Mouse (Mus musculus): ENCODE data around the gene Prex1. TPM values are rescaled to one million over a fixed set of nuclear protein-coding genes. Genes with fewer than 3 reads are reported as not detected.
"Not testable (repeated sequence)": the region's sequence is repeated elsewhere in the genome, so short reads cannot be mapped to it uniquely, and the experiment has no call there.

Gene Prex1
- total and polyA plus RNA-seq, 3 experiments, result 3.8 to 21.6 (median 5.9) TPM

DNA sequence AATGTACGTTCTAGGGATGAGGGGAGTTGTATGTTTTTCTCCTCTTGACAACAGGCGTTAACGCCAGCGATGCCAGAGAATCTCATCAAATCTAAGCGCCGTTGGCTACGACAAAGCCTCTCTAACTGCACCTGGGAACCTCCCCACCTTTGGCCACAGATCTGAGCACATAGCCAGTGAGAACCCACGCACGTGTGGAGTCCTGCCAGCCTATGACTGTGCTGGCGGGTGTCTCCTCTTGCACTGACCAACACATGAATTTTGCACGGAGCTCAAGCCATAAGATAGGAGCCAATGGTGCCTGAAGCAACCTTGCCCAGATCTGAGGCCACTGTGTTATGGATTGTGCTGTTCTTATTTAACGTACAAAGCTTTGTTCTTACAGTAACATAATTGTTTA is 193.1 kb downstream of the Prex1 start:
- DNase-seq (ENCODE audit: low spot score), result no peak
- no peak for TF ChIP-seq CTCF (IDR thresholded peaks at IDR 0.05; ENCODE audit: low read depth, low read length)
- no peak for TF ChIP-seq GATA1 (IDR thresholded peaks at IDR 0.05; ENCODE audit: borderline replicate concordance, low read length)
- no peak for TF ChIP-seq POLR2AphosphoS5 (IDR thresholded peaks at IDR 0.05; ENCODE audit: insufficient replicate concordance, low read depth, low read length)
- TF ChIP-seq TAL1 (conservative IDR thresholded peaks at IDR 0.05; ENCODE audit: low read depth, low read length), result no peak
- TF ChIP-seq GATA2 (IDR thresholded peaks at IDR 0.05; ENCODE audit: borderline replicate concordance, low read depth, low read length), result no peak
- ATAC-seq (ENCODE audit: extremely low read depth, insufficient number of reproducible peaks, low FRiP score, poor library complexity, severe bottlenecking), result no peak
- no peak overlapping the region for H3K4me3 ChIP-seq (ENCODE audit: low read depth, low read length)
- H3K4me1 ChIP-seq (ENCODE audit: insufficient read depth, low read depth, low read length), result no peaks in the 10 kb centered on the region
- H3K27me3 ChIP-seq (ENCODE audit: insufficient read depth, low read length), result no peaks in the 10 kb centered on the region
- H3K9me3 ChIP-seq (replicated peaks), result peaks cover 67% of the 10 kb centered on the region
- no peaks in the 10 kb centered on the region for H3K36me3 ChIP-seq (replicated peaks)

DNA sequence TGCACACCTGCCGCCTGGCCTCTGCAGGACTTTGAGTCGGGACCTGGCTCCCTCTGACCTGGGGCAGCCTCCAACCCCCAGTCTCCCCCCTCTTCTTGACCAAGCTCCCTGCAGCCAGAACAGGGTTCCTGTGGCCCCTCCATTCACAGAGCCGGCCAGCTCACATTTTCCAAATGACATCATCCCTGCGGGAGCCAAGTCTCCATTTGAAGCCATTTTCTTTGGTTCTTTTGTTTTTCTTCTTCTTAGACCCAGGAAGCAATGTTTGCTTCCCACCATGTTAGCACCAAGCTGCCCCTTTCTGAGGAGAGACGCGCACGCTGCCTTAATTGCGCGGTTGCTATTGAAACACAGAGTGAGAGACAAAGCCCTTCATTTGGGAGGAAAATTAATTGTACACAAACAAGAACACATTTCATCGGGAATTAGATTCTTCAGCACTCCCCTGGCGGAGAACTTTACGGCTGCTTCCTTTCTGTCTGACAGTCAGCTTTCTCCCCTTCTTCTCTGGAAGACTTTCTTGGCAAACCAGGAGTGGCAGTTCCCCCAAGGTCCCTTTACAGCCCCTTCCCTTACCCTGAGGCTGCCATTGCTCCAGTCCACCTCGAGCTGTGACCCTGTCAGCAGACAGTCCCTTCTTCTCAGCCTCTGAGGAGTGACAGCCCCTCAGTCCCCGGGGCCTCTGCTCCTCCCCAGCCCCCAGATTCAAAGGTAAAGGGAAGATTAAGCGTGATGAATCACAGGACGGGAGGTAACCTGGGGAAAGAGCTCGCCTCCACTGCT is 196.0 kb downstream of the Prex1 start:
- not testable (repeated sequence) for H3K27me3 ChIP-seq (ENCODE audit: insufficient read depth, low read length); H3K36me3 ChIP-seq (replicated peaks); DNase-seq (ENCODE audit: low spot score); ATAC-seq (ENCODE audit: extremely low read depth, insufficient number of reproducible peaks, low FRiP score, poor library complexity, severe bottlenecking); H3K4me1 ChIP-seq (ENCODE audit: insufficient read depth, low read depth, low read length); H3K4me3 ChIP-seq (ENCODE audit: low read depth, low read length)
- H3K9me3 ChIP-seq (replicated peaks), result peaks cover 69% of the 10 kb centered on the region

DNA sequence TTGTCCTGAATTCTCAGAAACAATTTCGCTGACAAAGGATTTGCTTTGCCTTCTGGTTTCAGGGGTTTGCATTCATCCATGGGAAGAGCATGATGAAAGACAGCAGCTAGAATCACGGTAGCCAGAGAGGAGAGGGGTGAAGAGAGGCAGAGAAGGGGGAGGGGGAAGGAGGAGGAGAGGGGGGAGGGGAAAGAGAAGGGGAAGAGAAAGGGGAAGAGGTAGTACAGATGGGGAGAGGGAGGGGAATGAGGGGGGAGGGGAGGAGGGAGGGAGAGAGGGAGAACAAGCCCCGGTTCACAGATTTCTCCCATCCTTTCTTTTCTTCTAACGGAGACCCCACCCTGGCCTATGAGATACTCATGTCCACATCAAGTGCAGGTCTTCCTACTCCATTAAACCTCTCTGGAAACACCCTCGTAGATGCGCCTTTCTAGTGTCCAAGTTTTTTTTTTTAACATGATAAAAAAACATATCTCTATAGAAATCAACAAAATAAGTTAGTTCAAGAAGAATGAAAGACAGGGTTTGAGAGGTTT is 196.7 kb downstream of the Prex1 start:
- H3K36me3 ChIP-seq (replicated peaks), result no peaks in the 10 kb centered on the region
- TF ChIP-seq GATA1 (IDR thresholded peaks at IDR 0.05; ENCODE audit: borderline replicate concordance, low read length), result no peak
- TF ChIP-seq TAL1 (conservative IDR thresholded peaks at IDR 0.05; ENCODE audit: low read depth, low read length), result no peak
- no peak for TF ChIP-seq CTCF (IDR thresholded peaks at IDR 0.05; ENCODE audit: low read depth, low read length)
- no peak for TF ChIP-seq GATA2 (IDR thresholded peaks at IDR 0.05; ENCODE audit: borderline replicate concordance, low read depth, low read length)
- no peak for TF ChIP-seq POLR2AphosphoS5 (IDR thresholded peaks at IDR 0.05; ENCODE audit: insufficient replicate concordance, low read depth, low read length)
- H3K9me3 ChIP-seq (replicated peaks), result peaks cover 70% of the 10 kb centered on the region
- no peaks in the 10 kb centered on the region for H3K4me1 ChIP-seq (ENCODE audit: insufficient read depth, low read depth, low read length)
- ATAC-seq (ENCODE audit: extremely low read depth, insufficient number of reproducible peaks, low FRiP score, poor library complexity, severe bottlenecking) (no peak), DNase-seq (ENCODE audit: low spot score) (no peak)
- no peak overlapping the region for H3K4me3 ChIP-seq (ENCODE audit: low read depth, low read length)
- no peaks in the 10 kb centered on the region for H3K27me3 ChIP-seq (ENCODE audit: insufficient read depth, low read length)

Other genes starting within 250 kb of the Prex1 start
- 5.0 and 6.2 TPM in 2 replicates for gene Trp53rkb, start 78.7 kb upstream of the Prex1 start, total RNA-seq (2014; fragmentation: Nextera tagmentation)
- gene Trp53rkb, start 78.7 kb upstream of the Prex1 start, total RNA-seq (2017), result 3.9 and 4.8 TPM in 2 replicates
- gene Trp53rkb, start 78.7 kb upstream of the Prex1 start, polyA plus RNA-seq (2012), result 2.9 and 4.1 TPM in 2 replicates
- gene Arfgef2, start 91.8 kb upstream of the Prex1 start, total RNA-seq (2014; fragmentation: Nextera tagmentation), result 30.0 and 30.8 TPM in 2 replicates
- 24.2 and 26.9 TPM in 2 replicates for gene Arfgef2, start 91.8 kb upstream of the Prex1 start, total RNA-seq (2017)
- 6.0 and 7.1 TPM in 2 replicates for gene Arfgef2, start 91.8 kb upstream of the Prex1 start, polyA plus RNA-seq (2012)
- gene Cse1l, start 192.2 kb upstream of the Prex1 start, total RNA-seq (2014; fragmentation: Nextera tagmentation), result 174 and 182 TPM in 2 replicates
- gene Cse1l, start 192.2 kb upstream of the Prex1 start, total RNA-seq (2017), result 124 and 141 TPM in 2 replicates
- gene Cse1l, start 192.2 kb upstream of the Prex1 start, polyA plus RNA-seq (2012), result 9.9 and 18.2 TPM in 2 replicates